Mouse (Mus musculus): Measurements from ENCODE around the gene Gng11. TPM values are rescaled to one million over a fixed set of nuclear protein-coding genes. Genes with fewer than 3 reads are reported as not detected.

Gene Gng11
- total and polyA plus RNA-seq, 3 experiments = not detected

- H3K36me3 ChIP-seq (ENCODE audit: control insufficient read depth in 1 of 2, insufficient read depth in 2 of 2, low read length in 2 of 2) = no peaks in the 10 kb centered on the region
- H3K27ac ChIP-seq (ENCODE audit: control insufficient read depth, low read depth, low read length) = no peak overlapping the region
- H3K4me3 ChIP-seq (ENCODE audit: control insufficient read depth in 1 of 2, insufficient read depth in 1 of 2, low read depth in 2 of 2, low read length in 2 of 2) = no peak overlapping the region
- H3K9ac ChIP-seq (ENCODE audit: control insufficient read depth, low read depth, low read length, poor library complexity, severe bottlenecking) = no peak overlapping the region
- no peaks in the 10 kb centered on the region; a peak in 1 of 4 replicates for H3K27me3 ChIP-seq (ENCODE audit: control insufficient read depth in 1 of 2, insufficient read depth in 2 of 2, low read length in 2 of 2)
- no peaks in the 10 kb centered on the region for H3K9me3 ChIP-seq (replicated peaks; ENCODE audit: insufficient read depth, low read length)
- DNase-seq (ENCODE audit: low read depth, low spot score) = no peak
- H3K4me1 ChIP-seq (ENCODE audit: control insufficient read depth in 1 of 2, insufficient read depth in 2 of 2, low read length in 2 of 2) = no peaks in the 10 kb centered on the region
- TF ChIP-seq MYB (IDR thresholded peaks at IDR 0.05; ENCODE audit: low read depth, low read length) (no peak), EP300 (IDR thresholded peaks at IDR 0.05; ENCODE audit: low read depth in 1 of 2, low read length in 2 of 2) (no peak), POLR2AphosphoS5 (IDR thresholded peaks at IDR 0.05; ENCODE audit: borderline replicate concordance, low read depth, low read length) (no peak), MEF2A (IDR thresholded peaks at IDR 0.05; ENCODE audit: extremely low read depth, insufficient replicate concordance, low read depth, low read length, poor library complexity, severe bottlenecking) (no peak), SIN3A (IDR thresholded peaks at IDR 0.05; ENCODE audit: low read length) (no peak), MAZ (IDR thresholded peaks at IDR 0.05; ENCODE audit: low read depth, low read length) (no peak), MAX (IDR thresholded peaks at IDR 0.05; ENCODE audit: low read length) (no peak), USF1 (IDR thresholded peaks at IDR 0.05; ENCODE audit: low read depth, low read length) (no peak), TBP (IDR thresholded peaks at IDR 0.05; ENCODE audit: low read depth, low read length) (no peak), SMC3 (IDR thresholded peaks at IDR 0.05; ENCODE audit: low read depth, low read length) (no peak), BHLHE40 (IDR thresholded peaks at IDR 0.05; ENCODE audit: borderline replicate concordance, low read depth, low read length) (no peak), NELFE (IDR thresholded peaks at IDR 0.05; ENCODE audit: low read depth, low read length) (no peak), ZNF384 (IDR thresholded peaks at IDR 0.05; ENCODE audit: low read depth, low read length) (no peak), UBTF (IDR thresholded peaks at IDR 0.05; ENCODE audit: borderline replicate concordance, insufficient read depth, low read depth, low read length) (no peak), E2F4 (IDR thresholded peaks at IDR 0.05; ENCODE audit: borderline replicate concordance, low read depth, low read length) (no peak)
- H3K79me2 ChIP-seq (ENCODE audit: control insufficient read depth, insufficient read depth, low read length, poor library complexity) = no peaks in the 10 kb centered on the region
Observed at GRCm38 (mm10) chr6:4054387-4054786, 50.7 kb downstream of the Gng11 start.

Other genes with a start within 250 kb of the Gng11 start
- gene Calcr, start 239.2 kb upstream of the Gng11 start, total RNA-seq (2012; rRNA removed) = not detected in 2 replicates
- gene Calcr, start 239.2 kb upstream of the Gng11 start, polyA plus RNA-seq (2012; ENCODE audit: insufficient read depth in 1 of 2, insufficient read length in 2 of 2, low read depth in 1 of 2, low replicate concordance in 2 of 2, missing spikeins in 1 of 2) = not detected
- not detected in 2 replicates for gene Tfpi2, start 15.0 kb upstream of the Gng11 start, total RNA-seq (2012; rRNA removed)
- not detected for gene Tfpi2, start 15.0 kb upstream of the Gng11 start, polyA plus RNA-seq (2012; ENCODE audit: insufficient read depth in 1 of 2, insufficient read length in 2 of 2, low read depth in 1 of 2, low replicate concordance in 2 of 2, missing spikeins in 1 of 2)
- gene Gngt1, start 10.1 kb upstream of the Gng11 start, total RNA-seq (2012; rRNA removed) = not detected in 2 replicates
- not detected for gene Gngt1, start 10.1 kb upstream of the Gng11 start, polyA plus RNA-seq (2012; ENCODE audit: insufficient read depth in 1 of 2, insufficient read length in 2 of 2, low read depth in 1 of 2, low replicate concordance in 2 of 2, missing spikeins in 1 of 2)
- 27.8 and 38.3 TPM in 2 replicates for gene Bet1, start 83.1 kb downstream of the Gng11 start, total RNA-seq (2012; rRNA removed)
- gene Bet1, start 83.1 kb downstream of the Gng11 start, polyA plus RNA-seq (2012; ENCODE audit: insufficient read depth in 1 of 2, insufficient read length in 2 of 2, low read depth in 1 of 2, low replicate concordance in 2 of 2, missing spikeins in 1 of 2) = 10 to 100 TPM in 1 of 2 experiments, not detected in 1; 33.6 TPM